11 mouse cellular contexts compared by ENCODE assay signal in the genomic region with DNA sequence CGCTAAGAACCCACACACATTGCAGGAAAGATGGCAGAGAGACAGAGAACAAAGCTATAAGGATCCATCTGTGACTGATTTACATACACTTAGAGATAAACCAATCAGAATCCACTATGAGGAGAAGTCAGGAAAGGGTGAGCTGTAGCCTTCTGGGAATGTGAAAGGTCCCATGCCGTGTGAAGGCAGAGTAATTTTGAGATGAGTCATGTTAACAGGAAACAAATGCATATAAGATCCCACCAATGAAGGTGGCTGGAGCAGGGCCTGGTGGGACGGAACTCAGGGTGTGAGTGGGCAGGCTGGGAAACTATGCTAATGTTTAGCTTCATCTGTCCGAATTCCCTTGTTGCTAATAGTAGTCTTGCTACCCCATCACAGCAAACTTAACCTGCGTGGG.
"Had no signal": no experiment of that assay in that cellular context is flagged by ENCODE, and none has a peak within 500 bp of the region (broad histone marks: within the 10 kb centered on the region; RNA-seq: fewer than 3 reads in every experiment).

No protein-coding gene starts in this region.

- DNase-seq: kidney, postnatal 25 days; liver, embryonic 13.5 days; lung, adult 2 months; lung, postnatal 14 days; lung, postnatal 4 days; midbrain, embryonic 14.5 days; thymus, adult 18-20 months; thymus, postnatal 36 days had no signal

- H3K36me3 ChIP-seq: liver, embryonic 13.5 days; neural tube, embryonic 13.5 days had no signal

- H3K27ac ChIP-seq: kidney, postnatal 0 days; liver, embryonic 13.5 days; neural tube, embryonic 13.5 days had no signal

- H3K4me1 ChIP-seq: liver, embryonic 13.5 days; neural tube, embryonic 13.5 days had no signal

- H3K9ac ChIP-seq: liver, embryonic 13.5 days; neural tube, embryonic 13.5 days had no signal

- H3K27me3 ChIP-seq: liver, embryonic 13.5 days; neural tube, embryonic 13.5 days had no signal

- H3K4me2 ChIP-seq: liver, embryonic 13.5 days; midbrain, embryonic 11.5 days; neural tube, embryonic 13.5 days had no signal

- H3K4me3 ChIP-seq: liver, embryonic 13.5 days; neural tube, embryonic 13.5 days had no signal

- H3K9me3 ChIP-seq: liver, embryonic 13.5 days; neural tube, embryonic 13.5 days had no signal
